Mouse (Mus musculus) heart, adult 8-10 months (tissue): ENCODE data around the gene Glud1. TPM values are rescaled to one million over a fixed set of nuclear protein-coding genes. Genes with fewer than 3 reads are reported as not detected.
"Not testable (repeated sequence)": the region's sequence is repeated elsewhere in the genome, so short reads cannot be mapped to it uniquely, and the experiment has no call there.

Experiments
- DNase-seq: peaks from one replicate; pipeline ENCODE4 v3.0.0; 2022; ENCODE audit warnings: low spot score
- total RNA-seq, 4 experiments: library from RNA; stranded (reverse); gene quantifications; 2 replicates each; pipeline ENCODE4 v1.2.4; 2022

Glud1 gene
- total RNA-seq, 4 experiments from 2014 or later = 137 to 163 (median 150) TPM

DNA sequence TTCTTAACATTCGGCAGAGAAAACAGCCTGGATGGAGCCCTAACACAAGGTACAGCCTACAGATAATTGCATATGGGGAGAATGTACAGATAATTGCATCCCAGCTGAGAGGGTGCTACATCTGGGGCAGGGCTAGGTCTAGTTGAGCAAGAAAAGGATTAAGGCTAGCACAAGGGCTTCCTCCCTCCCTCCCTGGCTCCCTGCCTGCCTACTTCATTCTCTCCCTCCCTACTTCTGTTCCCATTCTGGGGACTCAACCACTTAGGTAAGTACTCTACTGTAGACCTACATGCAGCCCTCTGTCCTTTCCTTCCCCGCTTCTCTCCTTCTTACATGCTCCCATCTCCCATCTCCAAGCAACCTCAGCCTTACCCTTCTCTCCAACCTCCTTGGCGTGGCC lies 42.8 kb downstream of the Glud1 start:
- DNase-seq = no peak

DNA sequence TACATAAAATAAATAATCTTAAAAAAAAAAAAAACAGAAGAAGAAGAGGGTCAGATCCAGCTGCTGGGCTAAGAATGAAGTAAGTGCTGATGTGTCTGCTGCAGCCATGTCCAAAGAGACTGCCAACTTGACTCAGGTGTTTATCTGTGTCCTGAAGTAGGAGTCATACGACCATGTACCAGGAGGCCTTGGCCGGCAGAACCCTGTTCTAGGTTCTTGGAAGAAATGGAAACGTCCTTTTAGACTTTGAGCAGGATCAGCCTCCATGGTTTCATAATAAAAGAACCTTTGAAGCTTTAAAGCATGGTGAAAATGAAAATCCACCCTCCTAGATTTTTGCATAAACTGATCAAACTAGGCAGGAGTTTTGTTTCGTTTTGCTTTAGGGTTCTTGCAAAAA lies 43.9 kb downstream of the Glud1 start:
- DNase-seq = no peak

DNA sequence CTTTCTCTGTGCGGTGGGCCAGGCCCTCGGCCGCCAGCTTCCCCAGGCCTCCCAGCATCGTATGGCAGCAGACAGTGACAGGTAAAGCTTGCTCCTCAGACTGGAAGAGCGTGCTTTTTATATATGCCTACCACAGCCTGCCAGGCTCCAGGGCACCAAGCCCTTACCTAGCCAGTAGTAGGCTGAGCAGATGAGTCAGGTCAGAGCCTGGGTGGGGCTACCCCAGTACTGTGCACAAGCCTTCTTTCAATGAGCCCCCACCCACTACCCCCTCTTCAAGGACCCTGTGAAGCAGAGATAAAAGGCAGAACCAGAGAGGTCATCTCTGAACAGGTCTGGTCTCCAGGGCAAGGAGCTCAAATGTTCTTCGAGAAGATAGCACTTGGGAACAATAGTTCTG lies 44.8 kb downstream of the Glud1 start, which contains the start of gene Fam25c:
TSS of gene Fam25c (minus strand) at position 133 of the 400 bp plus-strand sequence.
- DNase-seq = no peak

DNA sequence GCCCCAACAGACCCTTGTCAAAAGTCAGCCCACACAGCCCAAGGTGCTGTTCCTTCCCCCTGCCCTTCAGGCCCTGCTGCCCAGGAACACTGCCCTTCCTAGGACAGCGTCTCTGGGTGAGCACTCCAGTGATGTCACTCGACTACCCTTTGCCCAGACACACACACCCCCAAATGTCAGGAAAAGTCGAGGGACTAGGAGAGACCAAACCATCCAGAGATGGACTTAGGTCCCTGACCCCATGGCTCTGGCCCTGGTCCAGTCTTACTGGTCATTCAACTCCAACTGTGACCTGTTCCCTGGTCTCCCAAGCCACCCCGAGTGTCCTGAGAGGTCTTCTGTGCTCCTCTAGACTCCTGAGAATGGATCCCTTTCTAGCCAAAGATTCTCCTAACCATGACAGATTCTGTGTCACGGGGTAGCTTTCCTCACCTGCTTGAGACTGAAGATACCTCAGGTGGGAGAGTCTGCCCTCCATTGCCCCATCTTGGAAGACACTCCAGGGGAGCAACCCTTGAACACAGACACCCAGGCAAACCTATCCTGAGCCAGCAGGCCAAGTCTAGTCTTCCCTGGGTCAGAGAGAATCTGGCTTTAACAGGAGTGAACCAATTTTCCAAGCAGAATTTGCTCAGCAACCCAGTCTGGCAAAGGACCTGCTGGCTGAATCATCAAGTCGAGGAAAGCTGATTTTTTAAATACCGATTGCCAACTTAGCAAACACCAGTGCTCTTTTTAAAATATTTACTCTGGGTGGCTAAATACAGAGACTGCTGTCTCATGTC lies 47.3 kb downstream of the Glud1 start:
- peak; percentile 19 for DNase-seq

DNA sequence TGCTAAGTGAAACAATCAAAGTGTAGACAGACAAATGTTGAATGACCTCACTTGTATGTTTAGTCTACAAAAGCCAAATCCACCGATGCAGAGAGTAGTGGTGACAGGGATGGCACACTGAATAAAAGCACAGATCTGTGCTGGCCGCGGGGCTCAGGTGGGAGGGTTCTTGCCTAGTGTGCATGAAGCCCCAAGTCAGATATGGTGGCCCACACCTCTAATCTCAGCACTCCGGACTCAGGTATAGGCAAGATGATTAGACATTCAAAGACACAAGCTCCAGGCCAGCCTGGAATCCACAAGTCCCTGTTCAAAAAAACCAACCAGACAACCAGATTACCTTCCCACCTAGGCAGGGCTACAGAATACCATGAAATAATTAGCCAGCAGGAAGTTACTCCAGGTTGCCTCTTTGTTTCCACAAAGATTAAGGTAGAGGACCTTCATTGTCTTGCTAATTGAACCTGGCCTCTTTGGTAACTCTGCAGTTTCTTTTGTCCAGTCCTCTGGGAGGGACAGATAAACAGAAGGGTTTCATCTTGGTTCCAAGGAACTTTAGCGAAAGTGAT lies 49.2 kb downstream of the Glud1 start:
- DNase-seq = no peak

DNA sequence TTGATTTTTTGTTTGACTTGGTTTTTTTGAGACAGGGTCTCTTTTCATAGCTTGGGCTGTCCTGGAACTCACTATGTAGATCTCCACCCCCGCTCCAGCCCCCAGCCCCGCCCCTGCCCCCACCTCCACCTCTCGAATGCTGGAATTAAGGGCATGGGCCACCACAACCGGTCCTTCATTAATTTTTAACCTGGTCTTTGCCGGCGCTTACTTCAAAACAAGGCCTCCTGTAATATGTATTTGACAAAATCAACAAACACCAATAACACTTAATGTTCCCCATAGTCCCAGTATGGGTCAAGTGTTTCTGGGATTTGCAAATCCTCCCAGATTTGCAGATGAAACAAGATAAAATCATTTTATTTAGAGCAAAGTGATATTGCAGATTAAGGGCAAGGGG lies 49.7 kb downstream of the Glud1 start:
- no peak for DNase-seq

DNA sequence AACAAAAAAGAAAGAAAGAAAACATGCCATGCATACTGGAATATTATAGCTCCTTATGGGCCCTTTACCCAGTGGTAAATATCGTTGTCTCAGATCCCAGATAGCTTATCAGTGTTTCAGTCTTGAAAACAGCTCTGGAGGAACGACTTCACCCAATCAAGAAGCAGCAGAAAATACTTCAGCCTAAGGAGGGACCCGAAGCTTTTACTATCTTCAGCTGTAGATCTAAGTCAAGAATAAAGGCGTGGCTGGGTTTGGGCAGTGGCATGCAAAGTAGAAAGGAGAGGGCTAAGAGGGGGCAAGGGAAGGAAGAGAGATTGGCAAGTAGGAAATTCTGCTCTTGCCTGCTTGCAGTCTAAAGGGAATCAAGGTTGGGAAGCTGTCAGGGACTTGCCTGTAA lies 51.6 kb downstream of the Glud1 start:
- DNase-seq = no peak

DNA sequence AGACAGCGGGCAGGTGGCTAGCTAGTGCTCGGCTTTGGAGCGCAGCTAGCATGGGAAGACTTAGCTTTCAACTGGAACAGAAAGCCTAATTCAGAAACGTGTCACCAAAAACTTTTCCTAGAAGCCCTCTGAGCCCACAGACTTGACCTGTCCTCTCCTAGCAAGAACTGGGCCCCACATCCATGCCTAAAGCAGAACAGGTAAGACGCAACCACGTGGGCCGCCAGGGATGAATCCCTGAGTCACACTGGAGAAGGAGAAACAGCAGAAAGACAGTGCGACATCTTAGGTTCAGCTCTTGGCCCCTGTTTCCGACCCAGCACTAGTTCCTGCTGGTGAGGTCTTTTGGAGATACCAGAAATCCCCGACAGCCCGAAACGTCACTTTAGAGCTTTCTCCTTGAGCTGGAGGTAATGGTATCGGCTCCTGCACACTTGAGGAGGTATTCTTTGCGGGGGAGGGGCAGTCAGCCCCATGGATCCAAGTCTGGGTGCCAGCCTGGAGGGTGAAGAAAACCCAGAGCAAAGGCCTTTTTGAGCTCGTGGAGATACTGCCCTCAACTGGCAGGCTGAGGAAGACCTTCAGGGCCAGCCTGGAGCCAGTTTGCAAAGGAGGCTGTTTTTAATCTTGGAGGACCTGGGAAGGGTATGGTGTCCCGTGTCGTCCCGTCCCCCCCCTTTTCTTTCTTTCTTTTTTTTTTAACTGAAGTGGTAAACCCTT lies 52.4 kb downstream of the Glud1 start:
- peak; percentile 69 for DNase-seq

DNA sequence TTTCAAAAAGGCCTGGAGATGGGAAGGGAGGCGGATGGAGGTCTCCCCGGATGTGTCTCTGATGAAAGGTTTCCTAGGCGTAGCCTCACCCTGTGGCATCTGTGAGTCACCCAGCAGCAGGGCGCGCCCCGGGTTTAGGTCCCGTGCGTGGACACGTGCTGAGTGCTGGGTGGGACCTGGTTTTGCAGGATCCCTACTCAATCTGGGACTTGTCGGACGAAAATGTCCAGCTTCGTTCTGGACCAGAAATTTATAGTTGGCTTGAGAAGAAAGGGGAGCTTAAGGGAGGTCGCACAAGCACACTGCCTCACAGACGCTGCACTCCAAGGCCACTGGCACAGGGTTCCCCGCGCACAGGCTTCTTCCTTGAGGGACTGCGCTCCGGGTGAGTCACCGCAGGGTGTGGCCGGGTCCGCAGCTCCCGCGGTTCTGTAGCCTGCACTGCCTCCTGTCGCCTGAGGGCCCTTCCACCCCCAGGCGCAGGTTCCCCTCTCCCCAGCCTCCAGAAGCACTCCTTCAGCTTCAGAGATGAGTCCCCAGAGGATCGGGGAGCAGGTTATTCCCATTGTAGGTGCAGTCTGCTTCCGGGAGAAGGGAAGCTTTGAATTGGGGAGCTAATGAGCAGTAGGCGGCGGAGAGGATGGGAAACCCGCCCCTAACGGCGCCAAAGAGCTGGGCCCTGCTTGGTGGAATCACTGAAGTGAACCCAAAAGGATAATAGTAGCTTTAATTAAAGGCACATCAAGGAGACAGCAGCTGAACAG lies 53.1 kb downstream of the Glud1 start:
- peak; percentile 75 for DNase-seq

DNA sequence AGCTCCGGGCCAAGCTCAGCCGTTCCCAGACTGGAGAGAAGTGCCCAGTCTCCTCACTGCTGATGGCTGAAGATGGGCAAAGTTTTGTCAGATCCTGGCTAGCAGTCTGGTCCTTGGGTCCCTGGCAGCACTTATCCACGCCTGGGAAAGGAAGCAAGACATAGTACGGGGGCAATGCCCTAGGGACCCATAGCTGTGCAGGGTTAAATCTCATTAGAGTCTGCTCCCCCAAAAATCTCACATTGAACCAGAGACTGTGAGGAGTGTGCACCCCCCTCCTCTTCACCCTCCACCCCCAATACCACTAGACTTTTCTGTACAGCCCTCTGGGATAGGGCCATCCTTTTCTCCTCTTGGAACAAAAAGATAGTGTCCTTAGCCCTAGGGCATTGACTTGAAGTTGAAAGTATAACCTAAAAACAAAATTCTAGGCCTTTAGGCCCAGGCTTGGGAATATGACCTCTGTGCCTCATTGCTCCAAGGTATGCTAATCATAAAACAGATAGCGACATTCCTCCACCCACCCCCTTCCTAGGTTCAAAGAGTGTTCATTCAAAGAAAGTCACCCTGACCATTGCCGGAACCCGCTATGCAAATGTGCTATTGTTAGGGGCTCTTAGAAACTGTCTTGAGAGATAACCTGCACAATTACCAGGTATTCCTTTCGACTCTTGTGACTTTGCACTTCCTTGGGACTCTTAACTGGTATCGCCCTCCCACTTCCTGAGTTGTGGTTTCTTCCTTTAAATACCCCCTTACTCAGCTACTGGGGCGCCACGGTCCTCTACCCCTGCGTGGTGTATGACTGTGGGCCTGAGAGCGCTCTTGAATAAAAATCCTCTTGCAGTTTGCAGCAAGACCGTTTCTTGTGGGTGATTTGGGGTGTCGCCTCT lies 54.0 kb downstream of the Glud1 start:
- not testable (repeated sequence) for DNase-seq

DNA sequence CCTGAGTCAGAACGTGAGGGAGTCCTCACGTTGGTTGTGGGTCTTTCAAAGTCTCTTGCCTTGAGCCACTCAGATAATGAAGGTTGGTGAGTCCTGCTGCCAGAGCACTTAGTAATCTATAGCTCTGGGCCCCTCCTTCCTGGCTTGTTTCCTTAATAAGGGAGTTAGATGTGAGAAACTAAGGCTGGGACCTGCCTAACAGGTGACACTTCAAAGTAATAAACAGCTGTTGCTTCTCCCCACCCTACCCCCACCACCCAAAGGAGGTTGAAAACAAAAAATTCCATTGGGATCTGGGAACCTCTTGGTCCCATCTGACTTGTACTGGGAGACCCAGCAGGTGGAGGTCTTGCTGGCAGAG lies 54.6 kb downstream of the Glud1 start:
- no peak for DNase-seq

DNA sequence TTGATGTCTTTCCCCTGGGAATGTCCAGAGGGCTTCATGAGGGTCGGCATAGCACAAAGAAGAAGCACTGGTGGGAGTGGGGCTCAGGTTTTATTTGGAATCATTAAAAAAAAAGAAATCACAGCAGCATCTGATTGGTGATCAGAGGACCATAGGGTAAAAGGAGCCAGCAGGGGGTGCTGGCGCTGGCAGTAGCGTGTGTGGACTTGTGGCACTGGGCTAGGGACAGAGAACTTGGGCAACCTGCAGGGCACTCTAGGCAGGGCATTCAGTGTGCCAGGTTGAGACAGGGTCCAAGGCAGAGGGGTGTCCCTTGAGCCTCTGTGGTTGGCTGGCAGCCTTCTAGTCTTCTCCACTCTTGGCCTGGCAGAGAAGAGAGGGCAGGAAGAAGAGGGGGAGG lies 59.7 kb downstream of the Glud1 start:
- no peak for DNase-seq

DNA sequence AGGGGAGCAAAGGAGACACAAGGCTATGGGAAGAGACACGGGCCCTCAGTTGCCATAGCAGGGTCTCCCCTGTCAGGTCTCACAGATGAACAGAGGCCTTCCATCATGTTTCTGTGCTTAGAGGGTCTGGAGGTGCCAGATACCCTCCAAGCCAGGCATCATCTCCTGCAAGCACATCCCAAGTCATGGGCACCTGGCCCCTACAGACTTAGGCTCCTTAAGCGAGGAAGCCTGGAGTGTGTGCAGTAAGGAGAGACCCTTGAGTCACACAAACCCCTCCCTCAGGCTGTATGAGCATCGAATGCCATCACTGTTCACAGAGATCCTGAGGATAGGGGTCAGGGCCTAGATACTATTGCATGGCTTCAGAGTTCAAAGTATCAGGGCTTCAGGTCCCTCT lies 60.4 kb downstream of the Glud1 start:
- DNase-seq = no peak

DNA sequence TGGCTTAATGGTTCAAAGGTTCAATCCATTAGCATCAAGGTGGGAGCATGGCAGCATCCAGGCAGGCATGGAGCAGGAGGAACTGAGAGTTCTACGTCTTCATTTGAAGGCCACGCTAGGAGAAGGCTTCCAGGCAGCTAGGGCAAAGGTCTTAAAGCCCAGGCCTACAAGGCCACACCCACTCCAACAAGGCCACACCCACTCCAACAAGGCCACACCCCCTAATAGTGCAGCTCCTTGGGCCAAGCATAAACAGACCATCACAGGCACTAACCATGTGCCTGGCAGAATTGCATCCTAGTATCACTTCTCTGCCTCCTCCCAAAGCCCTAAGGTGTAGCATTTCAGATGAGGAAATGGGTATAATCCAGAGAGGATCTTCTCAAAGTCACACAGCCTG lies 61.2 kb downstream of the Glud1 start:
- DNase-seq = no peak

DNA sequence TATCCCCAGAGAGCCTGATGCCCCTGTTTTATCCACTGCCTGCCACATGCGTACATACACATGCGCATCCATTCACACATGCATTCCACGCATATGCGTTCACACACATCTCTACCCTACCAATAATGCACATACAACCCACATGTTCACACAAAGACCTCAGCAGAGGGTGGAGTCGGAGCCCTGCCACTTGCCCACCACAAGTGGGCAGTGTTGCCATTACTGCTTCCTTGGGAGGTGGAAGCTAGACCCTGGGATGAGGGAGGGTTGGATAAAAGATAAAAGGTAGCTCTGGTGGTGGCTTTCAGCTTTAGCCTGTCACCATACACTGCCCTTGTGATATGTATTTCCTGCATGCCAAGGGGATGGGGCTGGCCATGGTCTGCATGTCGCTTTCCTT lies 62.1 kb downstream of the Glud1 start:
- peak; percentile 68 for DNase-seq

DNA sequence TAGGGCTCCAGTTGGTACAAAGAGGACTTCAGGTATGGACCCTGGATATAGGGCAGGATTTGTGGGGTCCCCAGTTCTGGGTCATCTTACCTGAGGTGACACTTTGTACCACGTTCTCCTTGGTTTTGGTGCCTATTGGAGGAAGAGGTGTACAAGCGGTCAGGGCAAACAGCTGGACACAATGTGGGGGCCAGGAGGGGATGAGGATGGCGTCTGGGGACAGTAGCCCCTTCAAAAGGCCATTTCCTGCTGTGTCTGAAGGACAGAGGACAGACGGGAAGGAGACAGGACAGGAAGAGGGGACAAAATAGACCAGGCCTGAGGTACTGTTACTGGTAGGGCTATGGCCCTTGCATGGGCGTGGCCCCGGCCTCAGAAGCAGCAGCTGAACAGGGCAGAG lies 63.1 kb downstream of the Glud1 start:
- DNase-seq = no peak

DNA sequence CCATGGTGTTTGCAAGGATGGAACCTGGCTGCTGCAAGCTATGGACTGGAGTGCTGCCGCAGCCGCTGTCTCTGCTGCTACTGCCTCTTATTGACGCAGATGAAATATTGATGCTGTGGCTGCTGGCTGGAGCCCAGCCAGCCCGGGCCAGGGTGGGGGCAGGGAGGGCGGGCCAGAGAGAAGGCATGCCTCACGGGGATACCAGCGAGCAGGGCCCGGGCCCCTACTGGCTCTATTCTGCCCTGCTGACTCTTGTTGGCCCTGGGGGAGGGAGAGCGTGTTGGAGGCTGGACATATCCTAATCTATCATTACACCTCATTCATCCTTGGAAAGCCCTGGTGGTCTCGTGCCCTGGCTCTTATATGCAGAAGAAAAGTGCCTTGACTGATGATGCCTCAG lies 64.0 kb downstream of the Glud1 start, which contains the start of gene Sncg:
TSS of gene Sncg (minus strand) at position 213 of the 400 bp plus-strand sequence.
- DNase-seq = no peak

DNA sequence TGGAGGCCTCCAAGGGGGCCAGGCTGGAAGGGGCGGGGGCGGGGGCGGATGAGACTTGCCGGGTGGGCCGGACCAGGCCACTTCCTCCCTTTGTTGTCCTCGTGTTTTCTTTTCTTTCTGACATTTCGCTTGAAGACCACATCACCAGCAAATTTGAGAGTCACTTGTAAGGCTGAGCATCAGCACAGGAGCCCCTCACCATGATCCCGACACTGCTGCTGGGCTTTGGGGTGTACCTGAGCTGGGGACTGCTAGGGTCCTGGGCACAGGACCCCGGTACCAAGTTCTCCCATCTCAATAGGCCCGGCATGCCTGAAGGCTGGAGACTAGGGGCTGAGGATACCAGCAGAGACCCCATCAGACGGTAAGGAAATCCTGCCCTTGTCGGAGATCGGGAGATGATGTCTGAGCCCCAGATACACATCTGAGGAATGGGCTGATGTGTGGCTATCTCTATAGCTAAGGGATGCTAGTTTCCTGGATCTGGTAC lies 64.9 kb downstream of the Glud1 start, which contains the start of gene Mmrn2:
TSS of gene Mmrn2 (plus strand) at position 51 of the 490 bp plus-strand sequence.
- DNase-seq = peak; percentile 19

DNA sequence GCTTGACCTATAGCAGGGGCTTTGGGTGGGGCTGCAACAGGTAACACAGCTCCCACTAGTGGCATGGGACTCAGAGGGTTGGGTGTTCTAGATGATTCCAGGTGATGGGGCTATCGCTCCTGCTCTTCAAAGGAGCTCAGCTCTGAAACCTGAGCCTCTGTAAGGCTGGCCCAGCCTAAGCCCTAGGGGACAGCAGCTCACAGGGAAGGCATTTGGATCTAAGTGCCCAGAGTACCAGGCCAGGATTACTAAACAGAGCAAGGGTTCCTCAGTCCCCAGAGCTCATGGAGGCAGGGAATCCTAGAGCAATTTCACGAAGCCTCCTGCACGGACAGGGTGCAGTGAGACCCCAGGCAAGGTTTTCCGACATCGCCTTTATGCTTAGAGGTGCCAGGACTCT lies 65.4 kb downstream of the Glud1 start:
- no peak for DNase-seq

DNA sequence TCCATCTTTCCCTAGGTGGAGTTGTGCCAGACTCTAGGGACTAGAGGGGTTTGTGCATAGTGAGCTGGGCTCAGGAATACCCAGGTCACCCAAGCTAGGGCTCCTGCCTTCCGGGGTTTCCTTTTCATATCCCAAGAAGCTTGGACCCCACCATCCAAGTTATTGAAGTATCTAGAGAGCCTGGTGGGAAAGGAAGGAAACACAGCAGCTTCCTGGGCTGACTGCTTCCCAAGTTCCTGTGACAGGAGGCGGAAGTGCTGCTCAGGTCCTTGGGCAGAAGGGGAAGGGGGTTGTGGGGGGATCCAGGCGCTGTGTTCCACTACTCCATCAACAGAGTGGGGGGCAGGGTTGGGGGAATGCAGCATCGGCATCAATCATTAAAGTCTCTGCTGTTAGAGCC lies 66.6 kb downstream of the Glud1 start:
- DNase-seq = peak; percentile 48
